Mouse (Mus musculus) layer of hippocampus, adult 11-12 months (tissue): ENCODE data around the gene Gpr176.

Experiments used
- DNase-seq: peaks from one replicate; pipeline ENCODE4 v3.0.0; 2022; ENCODE audit warnings: low spot score

Gene Gpr176

GRCm38 (mm10) chr2:118372901-118373571 is at the start of gene Gpr176:
Gpr176 (minus strand) TSS chr2:118373419.
- peak; percentile 42 for DNase-seq

DNA sequence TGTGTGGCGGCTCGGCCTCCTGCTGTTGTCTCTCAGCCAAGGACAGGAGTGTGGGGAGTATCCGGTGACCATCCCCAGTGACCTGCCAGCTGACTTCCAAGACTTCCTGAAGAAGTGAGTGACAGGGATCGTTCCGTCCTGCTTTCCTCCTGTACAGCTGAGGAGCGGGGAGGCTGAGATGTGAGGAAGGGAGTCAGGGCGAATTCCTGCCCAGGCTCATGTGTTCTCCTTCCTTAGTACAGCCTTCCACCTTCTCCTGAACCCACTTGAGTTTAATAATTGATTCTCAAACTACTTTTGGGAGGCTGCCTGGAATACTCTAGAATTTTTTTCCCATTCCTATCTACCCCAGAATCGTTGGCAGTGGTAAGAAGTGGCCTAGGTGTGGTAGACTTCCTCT is 49.2 kb upstream of the Gpr176 start:
- DNase-seq = no peak

GRCm38 (mm10) chr2:118421951-118422350 is 48.7 kb upstream of the Gpr176 start:
- DNase-seq = no peak

DNA sequence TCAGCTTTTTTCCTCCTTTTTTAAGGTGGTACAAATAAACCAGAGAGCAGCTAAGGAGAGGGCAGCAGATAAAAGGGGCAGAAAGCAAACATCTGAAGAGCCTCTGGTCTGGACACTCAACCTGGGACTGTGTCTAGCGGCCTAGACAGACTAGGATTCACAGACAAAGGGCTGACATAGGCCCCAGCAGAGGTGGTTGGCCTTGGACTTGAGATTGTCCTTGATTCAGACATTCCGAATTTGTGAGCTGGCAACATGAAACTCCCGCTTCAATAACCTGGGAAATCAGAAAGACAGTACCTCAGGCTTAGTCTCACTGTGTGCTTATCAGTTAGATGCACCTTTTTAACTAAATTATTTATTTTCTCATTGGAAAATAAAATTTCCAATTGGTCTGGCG is 44.9 kb upstream of the Gpr176 start:
- no peak for DNase-seq

- DNase-seq = no peak
Observed at GRCm38 (mm10) chr2:118415601-118416355, 42.6 kb upstream of the Gpr176 start.

DNA sequence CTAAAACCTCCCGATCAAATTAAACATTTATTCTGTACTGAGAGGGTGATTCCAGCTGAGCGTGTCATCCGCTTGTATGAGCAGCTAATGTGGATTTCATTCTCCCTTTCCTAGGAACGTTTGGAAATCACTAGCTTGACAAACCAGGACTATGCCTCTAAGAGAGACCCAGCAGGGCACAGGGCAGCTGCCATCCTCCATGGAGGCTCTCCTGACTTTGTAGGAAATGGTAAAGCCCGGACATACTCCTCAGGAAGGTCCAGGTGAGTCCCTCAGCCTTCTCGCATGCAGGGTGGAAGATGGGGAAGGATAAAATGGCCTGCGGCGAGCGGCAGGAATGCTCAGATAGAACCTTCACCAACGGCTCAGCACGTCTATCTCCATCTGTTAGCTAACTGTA is 39.6 kb upstream of the Gpr176 start:
- DNase-seq = no peak

GRCm38 (mm10) chr2:118408336-118408895 is 35.2 kb upstream of the Gpr176 start:
- DNase-seq = no peak

DNA sequence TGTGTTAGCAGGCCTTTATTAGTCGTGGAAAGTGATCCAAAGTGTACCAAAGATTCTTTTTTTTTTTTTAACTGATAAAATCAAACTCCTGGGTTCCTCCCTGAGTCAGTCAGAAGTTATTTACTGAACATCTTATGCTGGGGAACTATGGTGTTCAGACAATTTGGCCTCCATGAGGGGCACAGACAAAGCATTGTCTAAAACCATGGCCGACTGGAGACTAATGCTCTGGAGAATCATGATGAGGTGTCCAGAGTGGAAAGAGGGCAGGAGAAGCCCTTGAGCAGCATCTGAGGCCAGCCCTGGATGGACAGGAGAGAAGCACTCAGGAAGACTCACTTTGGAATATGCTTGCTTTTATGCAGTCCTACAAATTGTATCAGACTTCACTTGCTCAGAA is 33.6 kb upstream of the Gpr176 start:
- no peak for DNase-seq

- no peak for DNase-seq
Observed at GRCm38 (mm10) chr2:118405568-118405967, 32.3 kb upstream of the Gpr176 start.

DNA sequence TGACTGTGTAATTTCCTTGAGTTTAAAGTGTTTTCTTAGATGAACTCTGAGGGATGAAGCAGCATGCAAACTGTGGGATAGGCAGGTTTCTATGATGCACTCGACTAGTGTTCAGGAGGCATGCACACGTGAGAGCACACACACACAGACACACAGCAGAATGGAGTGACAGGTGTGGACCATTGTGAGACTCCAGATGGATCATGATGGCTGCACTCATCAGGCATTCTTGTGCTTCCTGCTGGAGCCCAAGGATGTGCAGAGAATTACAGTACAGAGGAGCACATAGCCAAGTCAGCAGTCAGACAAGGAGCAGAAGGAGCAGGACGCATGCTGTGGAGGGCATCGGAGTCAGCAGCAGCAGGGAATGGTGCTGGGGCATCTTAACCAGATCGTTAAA is 31.1 kb upstream of the Gpr176 start:
- DNase-seq = no peak

GRCm38 (mm10) chr2:118401834-118402727 is 28.9 kb upstream of the Gpr176 start:
- DNase-seq = no peak

GRCm38 (mm10) chr2:118399751-118400150 is 26.5 kb upstream of the Gpr176 start:
- DNase-seq = no peak

DNA sequence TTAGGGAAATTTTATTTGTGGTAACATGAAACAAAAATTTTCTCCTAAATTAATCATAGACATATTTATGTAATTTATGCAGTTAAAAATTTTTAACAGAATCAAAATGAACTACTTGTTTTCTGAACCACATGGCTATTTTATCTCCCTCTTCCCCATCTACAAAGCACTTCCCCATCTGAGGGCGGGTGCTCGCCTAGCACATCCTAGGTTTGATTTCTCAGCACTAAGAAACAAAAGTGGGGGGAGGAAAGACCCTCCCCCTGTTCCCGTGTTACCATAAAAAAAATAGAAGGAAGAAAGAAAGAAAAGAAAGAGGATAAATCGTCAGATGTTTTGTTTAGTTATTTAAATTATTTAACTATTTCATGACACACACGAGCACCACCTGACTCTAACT is 18.0 kb upstream of the Gpr176 start:
- DNase-seq = no peak

- no peak for DNase-seq
Observed at GRCm38 (mm10) chr2:118390072-118390471, 16.9 kb upstream of the Gpr176 start.

- DNase-seq = no peak
Observed at GRCm38 (mm10) chr2:118389569-118389968, 16.4 kb upstream of the Gpr176 start.

- DNase-seq = peak; percentile 99
Observed at GRCm38 (mm10) chr2:118388341-118389335, 15.4 kb upstream of the Gpr176 start, which contains the start of gene Eif2ak4. Eif2ak4 (plus strand) TSS chr2:118388618.

DNA sequence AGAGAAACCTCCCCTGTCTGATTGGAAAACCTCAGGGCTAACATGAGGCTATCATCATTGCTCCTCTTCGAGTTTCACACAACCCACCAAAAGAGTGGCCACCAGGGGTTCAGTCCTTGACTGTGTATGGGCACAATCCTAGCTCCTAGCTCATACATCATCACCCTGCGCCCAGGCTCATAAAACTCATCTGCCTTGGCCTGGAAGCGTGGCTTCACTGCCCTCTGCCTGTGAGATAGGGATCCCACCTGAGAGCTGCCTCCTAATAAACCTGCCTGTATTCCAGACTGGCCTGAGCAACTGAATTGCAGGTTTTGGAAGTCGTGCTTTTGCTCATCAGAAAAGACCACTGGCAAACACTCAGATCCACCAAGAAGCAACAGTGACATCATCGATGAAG is 10.2 kb upstream of the Gpr176 start:
- no peak for DNase-seq

- DNase-seq = no peak
Observed at GRCm38 (mm10) chr2:118379756-118380155, 6.5 kb upstream of the Gpr176 start.

DNA sequence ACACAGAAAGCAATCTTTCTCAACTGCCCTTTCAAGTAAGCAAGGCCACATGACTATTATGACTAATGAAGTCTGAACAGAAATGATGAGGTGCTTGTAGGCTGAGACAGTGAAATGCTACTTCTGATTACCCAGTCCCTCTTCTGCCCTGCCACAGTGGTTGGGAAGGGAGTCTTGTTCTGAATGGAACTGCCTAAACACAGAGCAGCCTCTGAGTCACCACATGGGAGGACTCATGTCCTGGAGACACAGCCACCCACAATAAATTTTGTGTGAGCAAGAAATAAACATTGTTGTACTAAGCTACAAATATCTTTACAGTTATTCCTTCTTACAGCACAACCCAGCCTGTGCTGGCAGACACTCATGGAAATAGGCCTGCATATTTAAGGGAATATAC is 2.7 kb upstream of the Gpr176 start:
- no peak for DNase-seq

- no peak for DNase-seq
Observed at GRCm38 (mm10) chr2:118375522-118375921, 2.3 kb upstream of the Gpr176 start.
